Mouse (Mus musculus) embryonic facial prominence, embryonic 12.5 days (tissue): ENCODE measurements at regions not wholly inside any gene's neighbourhood (a gene's known extent, or its start where the extent isn't known, plus 50 kb on each side); places are given as distances from the start of the nearest gene placed in this dataset.

Experiments
- ATAC-seq: fragments of 200-750 bp; cut with Nextera tagmentation; 2 replicates; pipeline ENCODE4 v1.8.0; 2017; ENCODE audit not compliant: insufficient number of reproducible peaks, insufficient read depth, low FRiP score, low TSS enrichment
- H3K27ac ChIP-seq: fragments of 300-500 bp; sonication (generic); 2 replicates; pipeline ENCODE4 v1.5.1; 2016; ENCODE audit warnings: mild to moderate bottlenecking
- H3K27me3 ChIP-seq: fragments of 300-500 bp; sonication (generic); 2 replicates; pipeline ENCODE4 v1.6.1; 2016; ENCODE audit warnings: mild to moderate bottlenecking, moderate library complexity
- H3K36me3 ChIP-seq: fragments of 300-500 bp; sonication (generic); 2 replicates; pipeline ENCODE4 v1.6.1; 2016; ENCODE audit warnings: mild to moderate bottlenecking
- H3K4me1 ChIP-seq: fragments of 300-500 bp; sonication (generic); 2 replicates; pipeline ENCODE4 v1.6.1; 2016
- H3K4me2 ChIP-seq: fragments of 300-500 bp; sonication (generic); replicated peaks from 2 replicates; pipeline ENCODE4 v1.6.1; 2016; ENCODE audit warnings: mild to moderate bottlenecking, moderate library complexity
- H3K4me3 ChIP-seq: fragments of 300-500 bp; sonication (generic); 2 replicates; pipeline ENCODE4 v1.5.1; 2016; ENCODE audit warnings: mild to moderate bottlenecking
- H3K9ac ChIP-seq: fragments of 300-500 bp; sonication (generic); 2 replicates; pipeline ENCODE4 v1.6.1; 2016; ENCODE audit warnings: mild to moderate bottlenecking, moderate library complexity
- H3K9me3 ChIP-seq: fragments of 300-500 bp; sonication (generic); 2 replicates; pipeline ENCODE4 v1.6.1; 2016; ENCODE audit warnings: mild to moderate bottlenecking, moderate library complexity
- WGBS: fragments of 180-500 bp; shearing (Covaris S2); methylation state at CpG from one replicate; pipeline ENCODE4 v1.1.7; 2016; 5-methylcytosine and 5-hydroxymethylcytosine counted together

DNA sequence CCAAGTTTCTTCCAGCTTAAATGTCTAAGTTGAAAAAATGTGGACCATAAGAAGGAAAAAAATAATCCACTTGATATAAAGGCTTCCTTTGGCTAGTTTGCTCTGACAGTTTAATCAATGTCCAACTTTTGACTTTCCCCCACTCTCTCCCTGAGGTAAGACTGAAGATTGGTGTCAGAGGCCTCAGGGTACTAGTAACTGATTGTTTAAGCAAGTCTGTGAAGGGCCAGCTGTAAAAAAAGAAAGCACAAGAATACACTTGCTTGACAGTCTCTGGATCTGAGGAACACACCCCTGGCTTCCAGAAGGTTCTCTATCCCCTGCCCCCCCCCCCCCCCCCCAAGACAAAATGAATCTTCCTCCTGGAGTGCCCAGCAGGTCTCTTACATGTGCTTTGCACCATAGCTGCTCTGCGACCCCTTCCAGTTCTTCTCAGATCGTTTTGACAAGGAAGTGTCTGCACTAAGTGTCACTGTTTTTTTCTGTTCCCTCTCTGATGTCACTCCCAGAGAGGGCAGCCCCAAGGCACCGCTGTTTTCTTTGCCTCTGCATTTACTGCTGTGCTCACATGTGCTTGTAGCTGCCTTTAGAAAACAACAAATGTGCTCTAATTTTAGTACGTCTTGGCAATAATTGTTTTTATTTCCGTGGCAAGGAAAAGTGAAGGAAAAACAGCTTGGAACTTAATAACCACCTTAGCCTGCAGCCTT, 462.1 kb upstream of the Nr2f2 start:
- Histone ChIP-seq H3K9me3 (no peaks in the 10 kb centered on the region), H3K27ac (no peak overlapping the region), H3K4me2 (no peak overlapping the region), H3K36me3 (no peaks in the 10 kb centered on the region), H3K27me3 (no peaks in the 10 kb centered on the region), H3K4me3 (no peak overlapping the region), H3K4me1 (no peaks in the 10 kb centered on the region), H3K9ac (no peak overlapping the region)
- no peak for ATAC-seq
- 27% methylated on average over 5 of the region's 5 CpGs for WGBS

DNA sequence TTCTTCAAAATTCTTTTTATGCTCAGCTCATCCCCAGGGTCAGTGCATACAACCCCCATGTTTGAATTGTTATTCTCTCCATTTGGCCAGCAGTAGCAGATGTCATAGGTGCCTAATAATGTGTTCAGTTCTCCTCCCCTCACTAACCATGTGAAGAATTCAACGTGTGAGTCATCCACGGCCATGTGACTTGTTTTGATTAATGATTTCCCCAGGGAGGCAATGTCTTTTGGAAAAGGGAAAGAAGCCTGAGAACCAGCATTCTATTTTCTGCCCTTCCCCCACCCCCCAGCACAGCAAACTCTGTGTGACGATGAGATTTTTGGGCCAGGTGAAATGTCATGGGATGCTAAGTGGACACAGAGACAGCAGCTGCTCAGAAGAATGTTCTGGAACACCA, 459.5 kb upstream of the Nr2f2 start:
- Histone ChIP-seq H3K27me3 (no peaks in the 10 kb centered on the region), H3K4me1 (peaks cover 9% of the 10 kb centered on the region; the same call in 1 of the 2 replicates), H3K27ac (no peak overlapping the region), H3K9me3 (no peaks in the 10 kb centered on the region), H3K9ac (no peak overlapping the region), H3K4me2 (no peak overlapping the region), H3K4me3 (no peak overlapping the region), H3K36me3 (no peaks in the 10 kb centered on the region)
- 23% methylated on average over 3 of the region's 3 CpGs for WGBS
- no peak for ATAC-seq

DNA sequence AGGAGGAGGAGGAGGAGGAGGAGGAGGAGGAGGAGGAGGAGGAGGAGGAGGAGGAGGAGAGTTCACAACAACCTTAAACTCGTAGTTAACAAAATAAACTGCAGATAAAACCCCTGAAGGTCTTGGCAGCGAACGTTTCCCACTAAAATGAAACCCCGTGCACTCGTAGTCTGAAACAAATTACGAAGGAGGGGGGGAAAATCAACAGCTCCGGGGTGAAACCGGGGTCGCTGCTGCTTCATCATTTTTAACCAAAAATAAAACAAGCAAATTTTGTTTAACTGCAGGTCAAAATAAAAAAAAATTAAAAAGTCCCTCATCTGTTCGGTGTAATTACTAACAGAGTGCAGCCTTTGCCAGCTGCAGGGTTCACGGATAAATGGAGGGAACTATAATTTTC, 456.5 kb upstream of the Nr2f2 start:
- Histone ChIP-seq H3K4me2 (peak overlapping the region; percentile 30), H3K9ac (no peak overlapping the region), H3K4me3 (0 out of 2 replicates have a peak overlapping the region, but pooled peaks have one; percentile 4), H3K4me1 (peaks cover 9% of the 10 kb centered on the region; the same call in 1 of the 2 replicates), H3K36me3 (no peaks in the 10 kb centered on the region), H3K27ac (0 out of 2 replicates have a peak overlapping the region, but pooled peaks have one; percentile 41), H3K9me3 (no peaks in the 10 kb centered on the region), H3K27me3 (no peaks in the 10 kb centered on the region)
- WGBS = 20% methylated on average over 11 of the region's 11 CpGs
- ATAC-seq = no peak

DNA sequence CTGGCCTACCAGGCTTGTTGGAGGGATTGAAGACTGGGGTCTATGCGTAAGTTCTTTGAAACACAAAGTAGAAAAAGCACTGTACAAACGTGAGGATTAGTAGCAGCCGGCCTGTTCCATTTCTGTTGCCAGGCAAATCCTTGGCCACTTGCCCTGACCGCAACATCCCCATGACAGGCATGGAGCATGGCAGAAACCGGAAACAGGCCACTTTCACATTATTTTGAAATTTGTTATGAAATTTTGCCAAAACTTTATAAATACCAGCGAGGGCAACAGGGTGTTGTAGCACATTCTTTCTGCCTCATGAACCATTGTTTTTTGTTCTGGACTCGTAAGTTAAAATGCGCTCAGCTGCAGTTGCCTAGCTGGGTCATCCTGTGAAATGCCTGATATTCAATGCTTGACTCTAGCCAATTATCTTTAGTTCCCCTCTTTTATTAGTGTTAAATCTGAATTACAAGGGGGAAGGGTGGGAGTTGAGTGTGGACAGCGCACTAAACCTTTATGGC, 455.8 kb upstream of the Nr2f2 start:
- 41% methylated on average over 9 of the region's 9 CpGs for WGBS
- Histone ChIP-seq H3K36me3 (no peaks in the 10 kb centered on the region), H3K4me2 (peak overlapping the region; percentile 30), H3K4me3 (0 out of 2 replicates have a peak overlapping the region, but pooled peaks have one; percentile 4), H3K9me3 (no peaks in the 10 kb centered on the region), H3K27ac (0 out of 2 replicates have a peak overlapping the region, but pooled peaks have one; percentile 41), H3K4me1 (peaks cover 9% of the 10 kb centered on the region; the same call in 1 of the 2 replicates), H3K27me3 (no peaks in the 10 kb centered on the region), H3K9ac (no peak overlapping the region)
- no peak for ATAC-seq

DNA sequence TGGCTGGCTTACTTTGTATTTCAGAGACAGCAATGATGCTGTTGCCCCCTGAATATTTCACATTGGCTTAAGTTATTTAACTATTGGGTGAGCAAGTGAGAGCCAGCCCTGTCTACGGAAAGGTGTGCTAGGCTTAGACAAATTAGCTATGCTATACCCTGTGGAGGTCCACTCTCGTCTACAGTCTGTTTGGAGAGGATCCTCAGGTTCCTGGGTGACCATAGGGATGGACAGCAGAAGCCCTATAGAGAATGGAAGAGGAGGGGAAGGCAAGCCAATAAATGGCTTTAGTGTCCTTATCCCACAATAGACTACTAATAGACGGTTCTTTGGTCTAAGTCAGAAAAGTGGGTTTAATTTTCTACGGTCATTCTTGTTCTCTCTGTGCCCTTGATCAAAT, 455.3 kb upstream of the Nr2f2 start:
- H3K9me3 ChIP-seq = no peaks in the 10 kb centered on the region
- ATAC-seq = no peak
- no peak overlapping the region for H3K9ac ChIP-seq
- no peaks in the 10 kb centered on the region for H3K27me3 ChIP-seq
- H3K4me1 ChIP-seq = peaks cover 9% of the 10 kb centered on the region; the same call in 1 of the 2 replicates
- no peak overlapping the region for H3K4me2 ChIP-seq
- H3K27ac ChIP-seq = no peak overlapping the region
- no peaks in the 10 kb centered on the region for H3K36me3 ChIP-seq
- no peak overlapping the region for H3K4me3 ChIP-seq
- 65% methylated on average over 4 of the region's 4 CpGs for WGBS

DNA sequence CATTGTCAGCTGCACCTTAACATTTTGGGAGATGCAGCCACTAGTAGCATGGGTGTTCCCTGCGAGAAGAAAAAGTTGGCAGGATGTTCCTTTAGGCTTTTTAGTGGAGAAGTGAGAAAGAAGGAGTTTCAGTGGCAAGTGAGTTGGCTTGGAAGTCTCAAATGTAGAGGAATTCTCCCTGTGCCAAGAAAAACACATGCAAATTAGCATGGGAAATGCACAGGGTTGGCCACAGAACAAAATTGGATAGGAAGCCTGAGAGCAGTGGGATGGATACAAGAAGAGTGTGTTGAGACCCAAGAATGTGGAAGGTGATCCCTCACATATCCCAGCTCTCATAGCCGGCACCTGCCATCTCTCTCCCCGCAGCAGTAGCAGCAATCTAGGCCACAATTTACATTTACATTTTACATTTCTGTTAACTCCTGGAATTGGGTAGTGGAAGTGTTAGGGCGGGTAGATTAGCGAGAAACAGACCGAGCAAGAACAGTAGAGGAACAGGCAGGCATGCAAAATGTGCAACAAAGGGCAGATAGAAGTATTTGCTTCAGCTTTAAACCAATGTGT, 450.9 kb upstream of the Nr2f2 start:
- 76% methylated on average over 6 of the region's 6 CpGs for WGBS
- Histone ChIP-seq H3K4me1 (peaks cover 21% of the 10 kb centered on the region), H3K27me3 (no peaks in the 10 kb centered on the region)

DNA sequence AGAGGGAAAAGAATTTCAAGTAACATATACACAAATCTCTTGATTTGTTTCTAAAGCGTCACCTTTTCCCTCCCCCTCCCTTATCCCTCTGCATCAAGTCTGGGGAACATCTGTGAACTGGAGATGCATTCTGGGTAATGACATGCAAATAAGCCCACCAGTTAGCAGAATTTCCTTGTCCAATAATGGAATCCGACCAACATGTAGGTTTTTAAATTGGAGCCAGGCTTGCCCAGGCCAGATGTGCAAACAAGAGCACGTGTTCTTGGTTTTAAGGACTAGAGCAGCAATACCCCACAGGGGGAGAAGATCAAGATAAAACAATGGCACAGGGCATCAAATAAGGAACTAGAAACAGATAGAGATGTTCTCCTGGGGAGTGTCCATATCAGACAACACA, 447.9 kb upstream of the Nr2f2 start:
- Histone ChIP-seq H3K4me3 (no peak overlapping the region), H3K9ac (no peak overlapping the region), H3K27me3 (no peaks in the 10 kb centered on the region), H3K4me1 (peaks cover 13% of the 10 kb centered on the region), H3K4me2 (no peak overlapping the region), H3K36me3 (no peaks in the 10 kb centered on the region), H3K27ac (no peak overlapping the region), H3K9me3 (no peaks in the 10 kb centered on the region)
- WGBS = 18% methylated on average over 3 of the region's 3 CpGs
- no peak for ATAC-seq

More for the DNA sequence above, 450.9 kb upstream of the Nr2f2 start:
- no peak overlapping the region for H3K9ac ChIP-seq
- no peak overlapping the region for H3K27ac ChIP-seq
- H3K36me3 ChIP-seq = no peaks in the 10 kb centered on the region
- no peaks in the 10 kb centered on the region for H3K9me3 ChIP-seq
- H3K4me2 ChIP-seq = no peak overlapping the region
- no peak for ATAC-seq
- H3K4me3 ChIP-seq = no peak overlapping the region

DNA sequence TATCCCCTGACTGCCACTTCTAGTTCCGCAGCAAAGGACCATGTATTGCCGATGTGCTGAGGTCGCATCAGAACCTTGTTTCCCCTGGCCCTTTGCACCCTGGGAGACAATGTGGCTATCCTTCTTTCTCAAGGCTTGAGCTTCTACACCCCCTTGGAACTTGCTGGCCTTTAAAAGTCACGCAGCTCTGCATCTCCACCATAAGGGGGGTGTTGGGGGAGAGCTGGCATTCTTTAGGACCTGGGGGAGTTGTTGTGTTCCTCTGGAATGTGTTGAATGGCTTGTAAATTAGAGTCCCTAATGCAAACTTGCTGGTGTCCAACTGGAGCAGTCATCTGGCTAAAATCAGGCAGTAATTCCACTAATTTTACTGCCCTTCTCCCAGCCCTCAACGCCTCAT, 446.6 kb upstream of the Nr2f2 start:
- WGBS = 25% methylated on average over 5 of the region's 5 CpGs

DNA sequence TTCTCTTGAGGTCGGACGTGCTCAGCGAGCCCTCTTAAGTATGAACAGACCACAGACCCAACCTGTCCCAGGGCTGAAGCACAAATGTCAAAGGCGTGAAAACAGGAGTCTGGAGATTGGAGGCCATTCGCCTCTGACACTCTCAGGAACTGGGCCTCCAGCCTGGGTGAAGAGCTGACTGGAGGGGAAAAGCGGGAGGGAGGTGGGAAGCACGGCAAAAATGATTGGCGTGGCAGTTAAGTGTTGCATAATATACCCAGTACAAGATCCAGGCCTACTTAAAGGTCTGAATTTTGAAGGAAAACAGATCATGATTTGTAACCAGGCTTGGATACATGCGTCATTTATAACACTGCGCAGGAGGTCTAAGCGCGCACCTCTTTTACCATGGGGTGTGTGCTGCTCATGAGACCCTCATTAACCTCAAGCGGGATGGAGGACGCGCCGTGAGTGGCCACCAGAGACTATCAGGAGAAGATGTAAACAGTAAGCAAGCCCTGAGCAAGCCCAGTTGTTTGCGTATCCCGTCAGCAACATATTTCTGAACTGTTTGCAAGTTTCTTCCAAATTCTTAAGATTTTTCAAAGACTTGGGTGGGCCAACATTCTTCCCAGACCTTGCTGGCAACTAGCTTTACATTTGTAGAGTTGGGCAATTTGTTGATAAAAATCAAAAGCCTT, 444.0 kb upstream of the Nr2f2 start:
- no peak overlapping the region for H3K9ac ChIP-seq
- H3K4me3 ChIP-seq = no peak overlapping the region
- no peak overlapping the region for H3K4me2 ChIP-seq
- no peaks in the 10 kb centered on the region for H3K36me3 ChIP-seq
- no peaks in the 10 kb centered on the region for H3K9me3 ChIP-seq
- WGBS = 64% methylated on average over 18 of the region's 18 CpGs
- no peak for ATAC-seq
- H3K4me1 ChIP-seq = peaks cover 13% of the 10 kb centered on the region
- 0 out of 2 replicates have a peak overlapping the region, but pooled peaks have one; percentile 32 for H3K27ac ChIP-seq
- no peaks in the 10 kb centered on the region for H3K27me3 ChIP-seq

More for the DNA sequence above, 446.6 kb upstream of the Nr2f2 start:
- no peak overlapping the region for H3K9ac ChIP-seq
- H3K4me2 ChIP-seq = no peak overlapping the region
- ATAC-seq = no peak; the same call in 1 of the 2 replicates
- no peak overlapping the region for H3K4me3 ChIP-seq
- H3K4me1 ChIP-seq = peaks cover 13% of the 10 kb centered on the region
- no peaks in the 10 kb centered on the region for H3K27me3 ChIP-seq
- no peaks in the 10 kb centered on the region for H3K36me3 ChIP-seq
- H3K9me3 ChIP-seq = no peaks in the 10 kb centered on the region
- no peak overlapping the region for H3K27ac ChIP-seq

DNA sequence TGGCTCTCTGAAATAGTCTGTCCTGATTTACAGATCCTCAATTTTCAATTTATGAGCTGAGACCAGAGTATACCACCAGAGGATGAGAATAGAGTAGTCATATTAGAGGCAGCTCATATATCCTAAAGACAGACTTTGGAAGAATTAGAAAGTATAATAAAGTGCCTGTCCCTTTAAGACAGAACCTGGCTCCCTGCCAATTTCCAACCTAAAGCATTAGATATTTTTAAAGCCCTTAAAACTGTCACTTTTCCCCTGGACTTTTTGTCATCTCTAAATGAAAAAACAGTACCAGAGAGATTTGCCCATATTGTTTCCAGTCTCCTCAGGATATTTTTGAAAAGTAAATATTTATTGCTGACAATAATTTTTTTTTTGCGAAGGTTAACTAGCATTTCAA, 437.7 kb upstream of the Nr2f2 start:
- Histone ChIP-seq H3K4me1 (peaks cover 6% of the 10 kb centered on the region; the same call in 1 of the 2 replicates), H3K27ac (no peak overlapping the region), H3K36me3 (no peaks in the 10 kb centered on the region), H3K9me3 (no peaks in the 10 kb centered on the region), H3K9ac (no peak overlapping the region), H3K27me3 (no peaks in the 10 kb centered on the region), H3K4me3 (no peak overlapping the region), H3K4me2 (no peak overlapping the region)
- 50% methylated on average over 1 of the region's 1 CpGs for WGBS
- ATAC-seq = no peak

DNA sequence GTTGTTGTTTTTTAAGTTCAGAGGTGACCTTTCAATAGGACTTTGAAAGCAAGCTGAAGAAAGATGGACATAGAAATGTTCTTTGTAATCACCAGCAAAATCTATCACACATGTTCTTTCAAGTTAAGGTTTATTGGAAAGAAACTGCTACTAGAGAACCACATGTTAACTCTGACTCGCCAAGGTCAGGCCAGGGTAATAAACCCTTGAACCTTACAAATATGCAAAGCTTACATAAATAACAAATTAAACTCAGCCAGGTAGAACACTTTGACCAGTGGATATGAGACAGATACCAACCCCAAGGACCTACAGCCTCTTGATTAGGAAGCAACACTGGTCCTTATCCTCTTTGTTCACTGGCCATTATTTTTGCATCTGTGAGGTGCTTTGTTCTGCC, 433.4 kb upstream of the Nr2f2 start:
- Histone ChIP-seq H3K4me3 (no peak overlapping the region), H3K4me1 (peaks cover 10% of the 10 kb centered on the region; the same call in 1 of the 2 replicates), H3K9ac (no peak overlapping the region), H3K36me3 (no peaks in the 10 kb centered on the region), H3K27ac (no peak overlapping the region), H3K9me3 (no peaks in the 10 kb centered on the region), H3K4me2 (no peak overlapping the region), H3K27me3 (no peaks in the 10 kb centered on the region)
- ATAC-seq = no peak
- 66% methylated on average over 1 of the region's 1 CpGs for WGBS
